Mouse (Mus musculus): ENCODE results near the gene Klhl31. TPM values are rescaled to one million over a fixed set of nuclear protein-coding genes. Genes with fewer than 3 reads are reported as not detected.

Klhl31 gene
- polyA plus RNA-seq (2012; rRNA removed; ENCODE audit: low replicate concordance) = 26.9 TPM in 1 of 2 replicates, not detected in the other

DNA sequence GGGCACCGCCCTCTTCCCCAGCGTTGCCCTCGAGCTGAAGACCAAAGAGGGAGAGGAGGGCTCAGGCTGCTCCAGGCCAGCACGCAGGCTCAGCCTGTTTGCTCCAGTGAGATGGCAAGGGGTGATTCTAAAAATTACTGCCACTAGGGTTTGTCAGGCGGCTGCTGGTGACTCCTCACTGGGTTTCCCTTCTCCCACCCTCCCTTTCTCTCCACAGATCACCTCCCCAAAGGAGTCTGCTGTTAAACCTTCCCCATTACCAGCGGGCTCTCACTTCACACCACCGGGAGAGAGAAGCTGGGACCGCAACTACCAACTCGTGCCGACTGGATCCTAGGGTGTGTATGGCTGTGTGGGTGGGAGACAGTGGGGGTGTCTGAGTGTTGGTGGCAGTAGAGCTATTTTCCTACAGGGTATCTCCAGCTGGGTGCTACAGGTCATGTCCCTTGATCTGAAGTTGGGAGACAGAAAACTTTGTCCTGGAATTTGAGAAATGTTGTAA is at the start of gene Klhl31:
Gene Klhl31, plus strand, starts transcription at position 51 of the 502 bp plus-strand sequence.

Other genes with a start within 250 kb of the Klhl31 start
- 10.3 and 15.4 TPM in 2 replicates for gene Lrrc1, start 91.6 kb upstream of the Klhl31 start, polyA plus RNA-seq (2012; rRNA removed; ENCODE audit: low replicate concordance)
- 19.3 and 28.2 TPM in 2 replicates for gene Gclc, start 118.0 kb downstream of the Klhl31 start, polyA plus RNA-seq (2012; rRNA removed; ENCODE audit: low replicate concordance)

Data from mammary gland, adult 2 months (tissue).